24 mouse cellular contexts compared by ENCODE assay signal in genomic region chr15:96653011-96653410, GRCm38 (mm10). TPM values are rescaled to one million over a fixed set of nuclear protein-coding genes. Genes with fewer than 3 reads are reported as not detected.
A peak's percentile ranks its signal among the peaks of the same experiment; 100 is the strongest.
DNase-seq lines count a peak whose midpoint lies in the region; ATAC-seq and TF ChIP-seq lines count a peak whose summit lies in the region.
"Had no signal": no experiment of that assay in that cellular context is flagged by ENCODE, and none has a peak within 500 bp of the region (broad histone marks: within the 10 kb centered on the region; RNA-seq: fewer than 3 reads in every experiment).

No protein-coding gene starts in this region.

- no peak for DNase-seq in forebrain, embryonic 10.5 days (ENCODE audit: extremely low spot score, low spot score)
- peak; percentile 73 for DNase-seq in ZHBTc4 (ENCODE audit: low read depth, low spot score)
- DNase-seq: adrenal gland, postnatal 10 days; B cell, adult 2 months; cerebellum, adult 11 months; cerebellum, adult 8-10 months; embryo, embryonic 11 days; gastrocnemius, adult 2 months; gastrocnemius, postnatal 25 days; heart, postnatal 10 days; heart, postnatal 4 days; kidney, adult 8-10 months had no signal

- H3K4me3 ChIP-seq in forebrain, embryonic 13.5 days = no peak overlapping the region
- H3K4me3 ChIP-seq in forebrain, embryonic 10.5 days = no peak overlapping the region
- no peak overlapping the region for H3K4me3 ChIP-seq in hindbrain, embryonic 13.5 days
- no peak overlapping the region for H3K4me3 ChIP-seq in hindbrain, embryonic 16.5 days (ENCODE audit: low read length)
- H3K4me3 ChIP-seq in E14TG2a.4 (replicated peaks; ENCODE audit: low read length) = no peak overlapping the region
- H3K4me3 ChIP-seq: embryonic facial prominence, embryonic 12.5 days; gastrocnemius, adult 2 months; heart, embryonic 10.5 days had no signal

- no peak overlapping the region for H3K27ac ChIP-seq in forebrain, embryonic 13.5 days
- H3K27ac ChIP-seq in forebrain, embryonic 10.5 days = no peak overlapping the region
- H3K27ac ChIP-seq in hindbrain, embryonic 13.5 days = 0 out of 2 replicates have a peak overlapping the region, but pooled peaks have one; percentile 8
- H3K27ac ChIP-seq in hindbrain, embryonic 16.5 days (ENCODE audit: low read depth, low read length) = no peak overlapping the region
- H3K27ac ChIP-seq: embryonic facial prominence, embryonic 12.5 days; gastrocnemius, adult 2 months; heart, embryonic 10.5 days; hindbrain, embryonic 14.5 days had no signal

- peak overlapping the region; percentile 24 for H3K4me2 ChIP-seq in forebrain, embryonic 13.5 days
- no peak overlapping the region for H3K4me2 ChIP-seq in hindbrain, embryonic 13.5 days
- no peak overlapping the region for H3K4me2 ChIP-seq in hindbrain, embryonic 16.5 days (ENCODE audit: low read length)
- H3K4me2 ChIP-seq: embryonic facial prominence, embryonic 12.5 days; hindbrain, embryonic 14.5 days had no signal

- no peaks in the 10 kb centered on the region for H3K36me3 ChIP-seq in forebrain, embryonic 13.5 days (ENCODE audit: poor library complexity, severe bottlenecking)
- no peaks in the 10 kb centered on the region for H3K36me3 ChIP-seq in forebrain, embryonic 10.5 days (replicated peaks)
- H3K36me3 ChIP-seq in hindbrain, embryonic 13.5 days = no peaks in the 10 kb centered on the region
- H3K36me3 ChIP-seq in hindbrain, embryonic 16.5 days (ENCODE audit: control insufficient read depth, insufficient read depth, low read length) = no peaks in the 10 kb centered on the region
- H3K36me3 ChIP-seq in E14TG2a.4 (ENCODE audit: insufficient read depth, low read length) = no peaks in the 10 kb centered on the region
- H3K36me3 ChIP-seq: embryonic facial prominence, embryonic 12.5 days; heart, embryonic 10.5 days had no signal

- no peak overlapping the region for H3K9ac ChIP-seq in forebrain, embryonic 13.5 days
- no peak overlapping the region for H3K9ac ChIP-seq in hindbrain, embryonic 13.5 days
- H3K9ac ChIP-seq in hindbrain, embryonic 16.5 days (ENCODE audit: low read depth, low read length) = no peak overlapping the region
- H3K9ac ChIP-seq: embryonic facial prominence, embryonic 12.5 days; hindbrain, embryonic 14.5 days had no signal

- peak; percentile 55 for TF ChIP-seq CTCF in E14TG2a.4 (conservative IDR thresholded peaks at IDR 0.05; ENCODE audit: low read length)

- no peaks in the 10 kb centered on the region for H3K9me3 ChIP-seq in forebrain, embryonic 13.5 days (replicated peaks)
- H3K9me3 ChIP-seq in forebrain, embryonic 10.5 days = no peaks in the 10 kb centered on the region
- no peaks in the 10 kb centered on the region for H3K9me3 ChIP-seq in hindbrain, embryonic 13.5 days
- no peaks in the 10 kb centered on the region for H3K9me3 ChIP-seq in hindbrain, embryonic 16.5 days (ENCODE audit: control insufficient read depth, low read length)
- no peaks in the 10 kb centered on the region for H3K9me3 ChIP-seq in E14TG2a.4 (ENCODE audit: low read length)
- H3K9me3 ChIP-seq: embryonic facial prominence, embryonic 12.5 days; heart, embryonic 10.5 days had no signal

- peaks cover 12% of the 10 kb centered on the region for H3K4me1 ChIP-seq in forebrain, embryonic 13.5 days
- peaks cover 9% of the 10 kb centered on the region for H3K4me1 ChIP-seq in forebrain, embryonic 10.5 days
- 0 out of 2 replicates have a peak, but pooled peaks cover 8% of the 10 kb centered on the region for H3K4me1 ChIP-seq in hindbrain, embryonic 13.5 days (replicated peaks)
- H3K4me1 ChIP-seq in hindbrain, embryonic 16.5 days (ENCODE audit: control insufficient read depth, insufficient read depth, low read depth, low read length) = no peaks in the 10 kb centered on the region
- H3K4me1 ChIP-seq in E14TG2a.4 (replicated peaks; ENCODE audit: low read depth, low read length) = peaks cover 13% of the 10 kb centered on the region
- H3K4me1 ChIP-seq: embryonic facial prominence, embryonic 12.5 days had no signal

- no peaks in the 10 kb centered on the region for H3K27me3 ChIP-seq in forebrain, embryonic 13.5 days
- no peaks in the 10 kb centered on the region for H3K27me3 ChIP-seq in forebrain, embryonic 10.5 days (ENCODE audit: poor library complexity, severe bottlenecking)
- H3K27me3 ChIP-seq in hindbrain, embryonic 13.5 days = no peaks in the 10 kb centered on the region
- no peaks in the 10 kb centered on the region for H3K27me3 ChIP-seq in hindbrain, embryonic 16.5 days (replicated peaks; ENCODE audit: control insufficient read depth, insufficient read depth, low read length)
- H3K27me3 ChIP-seq in E14TG2a.4 (ENCODE audit: insufficient read depth, low read length) = peaks cover 14% of the 10 kb centered on the region
- H3K27me3 ChIP-seq: embryonic facial prominence, embryonic 12.5 days had no signal

- no peak for ATAC-seq in forebrain, embryonic 13.5 days
- no peak for ATAC-seq in hindbrain, embryonic 13.5 days (ENCODE audit: low FRiP score)
- ATAC-seq in hindbrain, embryonic 16.5 days = no peak
- no peak for ATAC-seq in frontal cortex, adult (ENCODE audit: low TSS enrichment)
- ATAC-seq: CD4-positive, CD25-positive, alpha-beta regulatory T cell, adult 4 months; forebrain, embryonic 14.5 days; inflammation-experienced regulatory T-cells, adult 6 months; intestine, postnatal 0 days had no signal

- 88% methylated on average over 16 of the region's 16 CpGs for WGBS in forebrain, embryonic 13.5 days
- 94% methylated on average over 16 of the region's 16 CpGs for WGBS in forebrain, embryonic 10.5 days
- WGBS in hindbrain, embryonic 13.5 days = 95% methylated on average over 16 of the region's 16 CpGs
- 88% methylated on average over 16 of the region's 16 CpGs for WGBS in hindbrain, embryonic 16.5 days

RNA-seq across cellular contexts. Expression of gene Slc38a1, which starts 10.3 kb away (rescaled TPM):
- 138 and 142 TPM in 2 replicates for polyA plus RNA-seq in forebrain, embryonic 13.5 days (2015; fragmentation: Nextera tagmentation; extraction: Ambion mirVana)
- 127 and 138 TPM in 2 replicates for polyA plus RNA-seq in forebrain, embryonic 10.5 days (2016; fragmentation: Nextera tagmentation; extraction: Ambion mirVana)
- 154 and 158 TPM in 2 replicates for polyA plus RNA-seq in hindbrain, embryonic 13.5 days (2015; fragmentation: Nextera tagmentation; extraction: Ambion mirVana)
- polyA plus RNA-seq in hindbrain, embryonic 16.5 days (2015; fragmentation: Nextera tagmentation; extraction: Ambion mirVana) = 127 and 139 TPM in 2 replicates

RNA-seq across cellular contexts. Expression of gene Slc38a2, which starts 46.5 kb away (rescaled TPM):
- polyA plus RNA-seq in forebrain, embryonic 13.5 days (2015; fragmentation: Nextera tagmentation; extraction: Ambion mirVana) = 148 and 156 TPM in 2 replicates
- 151 and 159 TPM in 2 replicates for polyA plus RNA-seq in forebrain, embryonic 10.5 days (2016; fragmentation: Nextera tagmentation; extraction: Ambion mirVana)
- polyA plus RNA-seq in hindbrain, embryonic 13.5 days (2015; fragmentation: Nextera tagmentation; extraction: Ambion mirVana) = 133 TPM in 2 replicates
- 87.4 and 111 TPM in 2 replicates for polyA plus RNA-seq in hindbrain, embryonic 16.5 days (2015; fragmentation: Nextera tagmentation; extraction: Ambion mirVana)
